Mouse (Mus musculus) erythroid progenitor cell, adult 5-6 weeks (primary cell): ENCODE data around the gene Gm8765. TPM values are rescaled to one million over a fixed set of nuclear protein-coding genes. Genes with fewer than 3 reads are reported as not detected.
"Not testable (repeated sequence)": the region's sequence is repeated elsewhere in the genome, so short reads cannot be mapped to it uniquely, and the experiment has no call there.

Experiments
- ATAC-seq: replicated peaks from 2 replicates; pipeline ENCODE4 v1.8.0; 2016; ENCODE audit warnings: moderate number of reproducible peaks, mild to moderate bottlenecking, moderate TSS enrichment, inconsistent platforms; ENCODE audit not compliant: poor library complexity, low FRiP score, severe bottlenecking
- total RNA-seq, 2 experiments: library from RNA; stranded (forward) in 1 of 2; stranded (reverse) in 1 of 2; fragments of 150-400 nt in 1 of 2; fragments of 186-747, 209-891 nt in 1 of 2; gene quantifications; 2 replicates each; pipeline versions ENCODE4 v1.2.3 to v1.2.4; 2015 to 2017; ENCODE audit warnings: low replicate concordance in 2 of 2

Gm8765 gene
- total RNA-seq (2015; ENCODE audit: low replicate concordance) (not detected in 2 replicates), total RNA-seq (2017; ENCODE audit: low replicate concordance) (not detected in 2 replicates)

DNA sequence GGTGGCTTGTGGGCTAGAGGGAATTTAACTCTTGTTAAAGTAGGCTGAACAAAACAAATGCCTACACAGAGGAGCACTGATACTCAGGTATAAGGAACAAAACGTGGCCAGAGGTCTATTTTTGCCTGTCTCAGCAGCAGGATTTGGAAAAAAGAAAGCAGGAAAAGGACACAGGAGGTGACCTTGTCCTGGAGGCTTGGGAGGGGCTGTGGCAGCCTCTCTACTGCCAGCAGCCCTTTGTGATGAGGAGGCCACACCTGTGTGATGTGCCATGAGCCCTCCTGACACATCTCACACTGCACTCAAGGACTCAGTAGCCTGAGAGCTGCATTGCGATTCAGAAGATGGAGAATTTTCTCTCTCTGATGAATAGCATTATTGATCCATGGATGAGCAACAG, at the start of gene Gm8765:
Gm8765 (plus strand) TSS at position 301 of the 400 bp plus-strand sequence.
- ATAC-seq: not testable (repeated sequence)

DNA sequence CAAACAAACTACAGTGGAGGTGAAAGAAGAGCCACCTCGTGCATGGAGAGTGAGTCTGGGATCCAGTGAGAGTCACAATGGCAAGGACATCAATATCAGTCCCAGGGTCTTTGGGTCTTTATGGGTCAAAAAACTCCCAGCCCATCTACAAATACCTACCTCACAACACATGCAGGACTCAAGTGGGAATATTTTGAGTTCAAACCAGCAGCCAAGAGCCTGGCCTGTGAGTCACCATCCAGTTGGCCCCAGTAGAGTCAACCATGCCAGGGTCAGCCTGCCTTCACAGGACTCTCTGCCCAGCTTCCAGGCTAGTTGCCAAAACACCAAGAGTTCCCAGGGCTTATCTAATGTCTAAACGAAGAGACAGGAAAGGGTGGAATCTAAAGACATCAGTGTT, 49.3 kb upstream of the Gm8765 start:
- not testable (repeated sequence) for ATAC-seq

DNA sequence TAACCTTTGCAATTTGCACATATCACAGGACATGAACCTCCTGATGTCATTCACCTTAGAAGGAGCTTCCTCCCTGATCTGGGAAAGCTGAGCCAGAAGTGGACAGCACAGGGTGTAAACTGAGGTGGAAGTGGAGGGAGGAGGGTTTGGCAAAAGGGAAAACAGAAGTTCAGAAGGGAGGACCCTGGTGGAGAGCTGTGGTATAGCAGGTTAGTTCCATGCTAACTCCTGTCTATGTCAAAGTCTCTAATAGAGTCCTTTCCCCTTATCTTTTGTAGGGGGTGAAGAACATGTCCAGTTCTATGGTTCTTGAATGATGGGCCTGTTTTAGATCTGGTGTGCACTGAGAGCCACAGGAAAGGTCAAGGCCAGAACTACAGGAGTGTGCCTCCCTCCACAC, 52.2 kb downstream of the Gm8765 start:
- ATAC-seq: not testable (repeated sequence)

DNA sequence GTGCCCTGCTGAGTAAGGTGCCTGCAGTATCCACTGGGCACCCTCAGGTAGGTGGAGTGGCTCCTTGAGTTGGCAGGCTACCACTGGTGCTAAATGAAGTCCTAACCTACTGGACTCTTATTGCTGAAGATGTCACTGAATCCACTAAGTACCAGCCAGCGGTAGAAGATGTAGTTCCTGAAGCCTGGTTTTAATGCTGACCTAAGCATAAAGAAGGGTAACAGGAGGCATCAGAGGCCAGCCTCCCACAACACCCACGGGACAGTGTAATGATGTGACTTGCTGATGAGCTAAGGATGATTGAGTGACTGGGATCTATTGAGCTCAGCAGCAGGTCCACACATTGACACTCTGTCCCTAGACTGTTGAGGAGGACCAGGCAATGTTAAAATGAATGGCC, 53.6 kb downstream of the Gm8765 start:
- ATAC-seq: no peak

DNA sequence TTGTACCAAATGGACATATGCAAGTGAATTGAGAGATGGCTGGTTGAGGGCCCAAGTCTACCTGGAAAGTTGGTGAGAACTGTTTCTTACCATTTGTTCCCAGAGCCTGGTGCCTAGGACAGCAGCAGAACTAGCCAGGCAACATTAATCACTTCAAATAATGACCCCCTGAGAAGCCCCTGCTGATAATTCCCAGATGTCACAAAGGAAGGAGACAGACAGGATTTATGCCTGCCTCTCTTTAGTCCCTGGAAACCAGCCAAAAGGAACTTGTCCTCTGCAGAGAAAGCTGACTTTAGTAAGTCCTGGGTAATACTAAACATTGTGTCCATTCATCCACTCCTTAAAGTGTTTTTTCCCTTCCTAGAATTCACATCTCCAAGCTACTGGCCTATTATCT, 54.8 kb downstream of the Gm8765 start:
- ATAC-seq: not testable (repeated sequence)

Other genes with a start within 250 kb of the Gm8765 start
- not detected in 2 replicates for gene Nutm2, start 231.0 kb upstream of the Gm8765 start, total RNA-seq (2015; ENCODE audit: low replicate concordance)
- gene Nutm2, start 231.0 kb upstream of the Gm8765 start, total RNA-seq (2017; ENCODE audit: low replicate concordance): not detected in 2 replicates
- not detected in 2 replicates for gene Gm904, start 55.1 kb upstream of the Gm8765 start, total RNA-seq (2015; ENCODE audit: low replicate concordance)
- not detected in 2 replicates for gene Gm904, start 55.1 kb upstream of the Gm8765 start, total RNA-seq (2017; ENCODE audit: low replicate concordance)